Comparison of ENCODE assay signal across 9 mouse cellular contexts in genomic region chr6:4544554-4544953, GRCm38 (mm10). TPM values are rescaled to one million over a fixed set of nuclear protein-coding genes. Genes with fewer than 3 reads are reported as not detected.
DNase-seq lines count a peak whose midpoint lies in the region; ATAC-seq and TF ChIP-seq lines count a peak whose summit lies in the region.
"Had no signal": no experiment of that assay in that cellular context is flagged by ENCODE, and none has a peak within 500 bp of the region (broad histone marks: within the 10 kb centered on the region; RNA-seq: fewer than 3 reads in every experiment).

No protein-coding gene starts in this region.

- DNase-seq in cerebellum, adult 11-12 months, result peak; percentile 9
- DNase-seq in midbrain, postnatal 0 days (ENCODE audit: low spot score), result peak; percentile 9
- DNase-seq in midbrain, embryonic 11.5 days (ENCODE audit: low spot score, missing footprints), result no peak
- DNase-seq in cerebellum, postnatal 14 days, result peak; percentile 38 to 53
- peak; percentile 61 for DNase-seq in kidney, postnatal 0 days (ENCODE audit: low spot score)
- DNase-seq in layer of hippocampus, adult 9-11 months, result no peak

- no peaks in the 10 kb centered on the region for H3K36me3 ChIP-seq in midbrain, postnatal 0 days (ENCODE audit: insufficient read depth, low read length)
- H3K36me3 ChIP-seq in midbrain, embryonic 11.5 days (ENCODE audit: control insufficient read depth, insufficient read depth, low read length), result no peaks in the 10 kb centered on the region
- no peaks in the 10 kb centered on the region for H3K36me3 ChIP-seq in kidney, postnatal 0 days (ENCODE audit: insufficient read depth, low read length)

- no peaks in the 10 kb centered on the region for H3K27me3 ChIP-seq in midbrain, postnatal 0 days (ENCODE audit: insufficient read depth, low read length)
- no peaks in the 10 kb centered on the region for H3K27me3 ChIP-seq in midbrain, embryonic 11.5 days (ENCODE audit: control insufficient read depth, insufficient read depth, low read length)
- no peaks in the 10 kb centered on the region for H3K27me3 ChIP-seq in kidney, postnatal 0 days (ENCODE audit: insufficient read depth, low read length)

- no peak overlapping the region for H3K27ac ChIP-seq in midbrain, postnatal 0 days (ENCODE audit: low read depth, low read length)
- no peak overlapping the region for H3K27ac ChIP-seq in midbrain, embryonic 11.5 days (ENCODE audit: low read depth, low read length)
- no peak overlapping the region for H3K27ac ChIP-seq in kidney, postnatal 0 days

- ATAC-seq in cerebellum, adult (ENCODE audit: insufficient number of reproducible peaks, low FRiP score, low TSS enrichment), result no peak
- no peak for ATAC-seq in midbrain, postnatal 0 days (ENCODE audit: low FRiP score)
- ATAC-seq in midbrain, embryonic 11.5 days (ENCODE audit: low FRiP score), result no peak
- ATAC-seq in kidney, postnatal 0 days (replicated peaks; ENCODE audit: low FRiP score, low read depth), result 0 out of 2 replicates have a peak, but pooled peaks have one; percentile 33
- ATAC-seq in neutrophil, adult 5-6 weeks (ENCODE audit: extremely low read depth, insufficient number of reproducible peaks, low FRiP score, poor library complexity, severe bottlenecking), result peak; percentile 39; the same call in 1 of the 2 replicates

- H3K4me3 ChIP-seq in midbrain, postnatal 0 days (ENCODE audit: low read depth, low read length), result no peak overlapping the region
- no peak overlapping the region for H3K4me3 ChIP-seq in midbrain, embryonic 11.5 days (ENCODE audit: low read depth, low read length)
- H3K4me3 ChIP-seq in kidney, postnatal 0 days (replicated peaks; ENCODE audit: low read depth, low read length), result no peak overlapping the region
- H3K4me3 ChIP-seq: myocyte had no signal

- TF ChIP-seq CTCF in midbrain, postnatal 0 days (IDR thresholded peaks at IDR 0.05), result peak; percentile 53
- peak; percentile 60; the same call in 1 of the 2 replicates for TF ChIP-seq CTCF in kidney, postnatal 0 days (IDR thresholded peaks at IDR 0.05; ENCODE audit: low read depth)

- 48% methylated on average over 6 of the region's 6 CpGs for WGBS in midbrain, postnatal 0 days
- WGBS in midbrain, embryonic 11.5 days, result 42% methylated on average over 6 of the region's 6 CpGs
- WGBS in kidney, postnatal 0 days, result 53% methylated on average over 6 of the region's 6 CpGs

- H3K4me2 ChIP-seq in midbrain, postnatal 0 days (ENCODE audit: low read depth, low read length, poor library complexity, severe bottlenecking), result no peak overlapping the region
- no peak overlapping the region for H3K4me2 ChIP-seq in midbrain, embryonic 11.5 days
- H3K4me2 ChIP-seq in kidney, postnatal 0 days (ENCODE audit: low read length), result no peak overlapping the region

- H3K9me3 ChIP-seq in midbrain, postnatal 0 days (ENCODE audit: low read length), result no peaks in the 10 kb centered on the region
- H3K9me3 ChIP-seq in midbrain, embryonic 11.5 days (ENCODE audit: control insufficient read depth, low read length), result no peaks in the 10 kb centered on the region
- no peaks in the 10 kb centered on the region for H3K9me3 ChIP-seq in kidney, postnatal 0 days (replicated peaks; ENCODE audit: low read length)

- H3K9ac ChIP-seq in midbrain, postnatal 0 days (replicated peaks; ENCODE audit: low read length, poor library complexity, severe bottlenecking), result no peak overlapping the region
- H3K9ac ChIP-seq in midbrain, embryonic 11.5 days (ENCODE audit: low read length), result no peak overlapping the region
- H3K9ac ChIP-seq in kidney, postnatal 0 days (ENCODE audit: low read depth, low read length), result no peak overlapping the region

- no peaks in the 10 kb centered on the region for H3K4me1 ChIP-seq in midbrain, postnatal 0 days (ENCODE audit: insufficient read depth, low read length)
- no peaks in the 10 kb centered on the region for H3K4me1 ChIP-seq in midbrain, embryonic 11.5 days (ENCODE audit: control insufficient read depth, insufficient read depth, low read length)
- no peaks in the 10 kb centered on the region for H3K4me1 ChIP-seq in kidney, postnatal 0 days (replicated peaks; ENCODE audit: insufficient read depth, low read length)

RNA-seq across cellular contexts. Expression of gene Col1a2, which starts 39.9 kb away (rescaled TPM):
- 93.7 and 128 TPM in 2 replicates for total RNA-seq in midbrain, postnatal 0 days (2014; rRNA removed)
- 63.5 and 67.5 TPM in 2 replicates for polyA plus RNA-seq in midbrain, postnatal 0 days (2015; fragmentation: Nextera tagmentation; extraction: Ambion mirVana)
- 142 and 144 TPM in 2 replicates for polyA plus RNA-seq in midbrain, embryonic 11.5 days (2014; fragmentation: Nextera tagmentation; extraction: Ambion mirVana)
- 306 and 344 TPM in 2 replicates for polyA plus RNA-seq in kidney, postnatal 0 days (2015; fragmentation: Nextera tagmentation; extraction: Ambion mirVana)
- 0.74 TPM in 1 of 2 replicates, not detected in the other for total RNA-seq in neutrophil, adult 5-6 weeks (2017)

RNA-seq across cellular contexts. Expression of gene Casd1, which starts 56.1 kb away (rescaled TPM):
- total RNA-seq in midbrain, postnatal 0 days (2014; rRNA removed), result 93.6 and 123 TPM in 2 replicates
- polyA plus RNA-seq in midbrain, postnatal 0 days (2015; fragmentation: Nextera tagmentation; extraction: Ambion mirVana), result 42.1 and 44.7 TPM in 2 replicates
- polyA plus RNA-seq in midbrain, embryonic 11.5 days (2014; fragmentation: Nextera tagmentation; extraction: Ambion mirVana), result 47.5 and 47.6 TPM in 2 replicates
- 26.7 and 27.4 TPM in 2 replicates for polyA plus RNA-seq in kidney, postnatal 0 days (2015; fragmentation: Nextera tagmentation; extraction: Ambion mirVana)
- 28.5 and 36.2 TPM in 2 replicates for total RNA-seq in neutrophil, adult 5-6 weeks (2017)

Comparison
In these comparisons a context has a peak if more than half of its experiments do, and no peak if none do; other contexts are left out.
1. DNase-seq: peak in cerebellum, adult 11-12 months (single experiment), midbrain, postnatal 0 days (single experiment), cerebellum, postnatal 14 days (2 of 2) and kidney, postnatal 0 days (single experiment); none in midbrain, embryonic 11.5 days (single experiment) and layer of hippocampus, adult 9-11 months (single experiment).
2. ATAC-seq: peak in kidney, postnatal 0 days (single experiment) and neutrophil, adult 5-6 weeks (single experiment); none in cerebellum, adult (single experiment), midbrain, postnatal 0 days (single experiment) and midbrain, embryonic 11.5 days (single experiment).